Mouse (Mus musculus) bone marrow macrophage, adult 2 months (primary cell): Measurements from ENCODE around the gene Trarg1.

Source experiments
- CTCF ChIP-seq: IDR thresholded peaks from 2 replicates; pipeline ENCODE4 v1.5.1; 2012; ENCODE audit warnings: low read depth, mild to moderate bottlenecking, low read length, moderate library complexity
- POLR2A ChIP-seq: IDR thresholded peaks from 2 replicates; pipeline ENCODE4 v1.6.1; 2012; ENCODE audit warnings: mild to moderate bottlenecking, low read depth, low read length, borderline replicate concordance

DNA sequence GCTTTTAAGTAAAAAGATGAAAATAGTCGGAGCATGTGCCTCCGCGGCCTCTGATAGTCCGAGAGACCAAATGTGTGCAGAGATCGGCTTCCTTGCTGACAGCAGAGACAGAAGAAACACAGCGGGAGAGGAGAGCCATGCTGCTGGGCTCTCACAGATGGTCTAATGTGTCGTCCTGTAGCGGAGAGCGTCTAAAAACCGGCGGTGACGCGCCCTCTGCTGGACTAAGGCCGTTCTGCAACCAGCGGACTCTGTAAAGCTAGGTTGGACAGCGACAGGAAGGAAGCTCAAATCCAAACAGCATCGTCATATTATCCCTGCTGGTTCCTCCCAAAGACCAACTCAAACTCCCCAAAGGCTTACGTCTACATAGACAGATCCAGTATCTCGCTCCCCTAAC is 33.7 kb upstream of the Trarg1 start:
- TF ChIP-seq CTCF (peak; percentile 88), POLR2A (no peak)
